Comparison of ENCODE assay signal across 8 mouse cellular contexts in the genomic region with DNA sequence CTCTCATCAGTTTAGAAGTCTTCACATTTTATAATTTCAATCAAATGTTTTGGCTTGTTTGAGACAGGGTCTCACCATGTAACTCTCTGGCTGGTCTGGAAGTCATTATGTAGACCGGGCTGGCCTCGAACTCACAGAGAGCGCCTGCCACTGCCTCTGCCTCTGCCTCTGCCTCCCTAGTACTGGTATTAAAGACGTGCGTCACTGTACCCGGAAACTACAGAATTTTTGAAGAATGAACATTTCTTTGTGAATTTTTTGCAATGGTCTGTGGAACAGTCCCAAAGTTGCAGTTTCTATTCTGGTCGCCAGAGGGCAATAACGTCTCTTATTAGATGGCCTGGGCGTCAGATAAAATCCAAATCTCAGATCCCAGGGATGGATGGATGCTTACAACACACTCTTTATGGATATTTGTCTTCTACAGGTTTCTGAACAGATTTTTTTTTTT. TPM values are rescaled to one million over a fixed set of nuclear protein-coding genes. Genes with fewer than 3 reads are reported as not detected.
A peak's percentile ranks its signal among the peaks of the same experiment; 100 is the strongest.
DNase-seq lines count a peak whose midpoint lies in the region; ATAC-seq lines count a peak whose summit lies in the region.

No protein-coding gene starts in this region.

- peak overlapping the region; percentile 83 for H3K4me3 ChIP-seq in intestine, embryonic 16.5 days (ENCODE audit: low read length)
- peak overlapping the region; percentile 81 for H3K4me3 ChIP-seq in limb, embryonic 11.5 days (ENCODE audit: low read depth, low read length)
- H3K4me3 ChIP-seq in midbrain, embryonic 14.5 days (replicated peaks; ENCODE audit: low read depth, low read length) = peak overlapping the region; percentile 73

- H3K4me1 ChIP-seq in intestine, embryonic 16.5 days (ENCODE audit: control insufficient read depth, insufficient read depth, low read length) = peaks cover 34% of the 10 kb centered on the region
- peaks cover 23% of the 10 kb centered on the region for H3K4me1 ChIP-seq in limb, embryonic 11.5 days (ENCODE audit: control insufficient read depth, insufficient read depth, low read length)
- peaks cover 27% of the 10 kb centered on the region for H3K4me1 ChIP-seq in midbrain, embryonic 14.5 days (ENCODE audit: control insufficient read depth, insufficient read depth, low read length)

- H3K4me2 ChIP-seq in intestine, embryonic 16.5 days (ENCODE audit: low read depth, low read length) = peak overlapping the region; percentile 51
- H3K4me2 ChIP-seq in limb, embryonic 11.5 days (ENCODE audit: low read depth, severe bottlenecking) = peak overlapping the region; percentile 47
- H3K4me2 ChIP-seq in midbrain, embryonic 14.5 days (ENCODE audit: low read length) = peak overlapping the region; percentile 92

- no peaks in the 10 kb centered on the region for H3K36me3 ChIP-seq in intestine, embryonic 16.5 days (ENCODE audit: control insufficient read depth, insufficient read depth, low read length)
- no peaks in the 10 kb centered on the region; the same call in 1 of the 2 replicates for H3K36me3 ChIP-seq in limb, embryonic 11.5 days (ENCODE audit: control insufficient read depth, insufficient read depth, low read length)
- peaks cover 7% of the 10 kb centered on the region; the same call in 1 of the 2 replicates for H3K36me3 ChIP-seq in midbrain, embryonic 14.5 days (ENCODE audit: control insufficient read depth, insufficient read depth, low read length)

- peak overlapping the region; percentile 87 for H3K27ac ChIP-seq in intestine, embryonic 16.5 days (ENCODE audit: low read length)
- 0 out of 2 replicates have a peak overlapping the region, but pooled peaks have one; percentile 47 for H3K27ac ChIP-seq in limb, embryonic 11.5 days (replicated peaks; ENCODE audit: low read depth, low read length)
- H3K27ac ChIP-seq in midbrain, embryonic 14.5 days (replicated peaks; ENCODE audit: low read depth, low read length) = no peak overlapping the region

- peak; percentile 80 for DNase-seq in kidney, adult 18-20 months
- no peak for DNase-seq in kidney, adult 11 months
- peak; percentile 64 to 82 for DNase-seq in cerebellum, postnatal 25 days
- peak; percentile 68 to 72 for DNase-seq in gastrocnemius, adult 8-10 months (ENCODE audit: low spot score in 2 of 2)
- DNase-seq in limb, embryonic 11.5 days (ENCODE audit: low spot score) = peak; percentile 87
- DNase-seq in midbrain, embryonic 14.5 days = peak; percentile 94
- peak; percentile 76 to 88 for DNase-seq in spleen, postnatal 4 days (ENCODE audit: low spot score in 2 of 2)

- under 1% methylated on average over 9 of the region's 9 CpGs for WGBS in intestine, embryonic 16.5 days
- WGBS in limb, embryonic 11.5 days = under 1% methylated on average over 9 of the region's 9 CpGs
- WGBS in midbrain, embryonic 14.5 days = 1% methylated on average over 9 of the region's 9 CpGs

- no peaks in the 10 kb centered on the region for H3K27me3 ChIP-seq in intestine, embryonic 16.5 days (replicated peaks; ENCODE audit: control insufficient read depth, insufficient read depth, low read length)
- no peaks in the 10 kb centered on the region for H3K27me3 ChIP-seq in limb, embryonic 11.5 days (ENCODE audit: control insufficient read depth, insufficient read depth, low read length)
- H3K27me3 ChIP-seq in midbrain, embryonic 14.5 days (ENCODE audit: control insufficient read depth, insufficient read depth, low read length) = no peaks in the 10 kb centered on the region

- H3K9ac ChIP-seq in intestine, embryonic 16.5 days (ENCODE audit: low read depth, low read length) = peak overlapping the region; percentile 60
- H3K9ac ChIP-seq in limb, embryonic 11.5 days (ENCODE audit: low read length) = peak overlapping the region; percentile 52
- H3K9ac ChIP-seq in midbrain, embryonic 14.5 days (replicated peaks; ENCODE audit: low read length) = no peak overlapping the region

- peak; percentile 0 for ATAC-seq in intestine, embryonic 16.5 days
- peak; percentile 7; the same call in 1 of the 2 replicates for ATAC-seq in limb, embryonic 11.5 days (ENCODE audit: insufficient number of reproducible peaks, low FRiP score, low TSS enrichment, low read depth)
- ATAC-seq in midbrain, embryonic 14.5 days (ENCODE audit: low FRiP score, low TSS enrichment) = peak; percentile 22; the same call in 1 of the 2 replicates

- no peaks in the 10 kb centered on the region for H3K9me3 ChIP-seq in intestine, embryonic 16.5 days (ENCODE audit: control insufficient read depth, low read length)
- H3K9me3 ChIP-seq in limb, embryonic 11.5 days (ENCODE audit: control insufficient read depth, low read length) = no peaks in the 10 kb centered on the region
- H3K9me3 ChIP-seq in midbrain, embryonic 14.5 days (ENCODE audit: control insufficient read depth, low read length) = no peaks in the 10 kb centered on the region

RNA-seq across cellular contexts. Expression of a gene that starts 0.8 kb away (rescaled TPM):
- 1 to 10 TPM; 2.0 to 3.3 (median 2.6) TPM for total RNA-seq in gastrocnemius, adult 8-10 months (2022)
- polyA plus RNA-seq in intestine, embryonic 16.5 days (2015; fragmentation: Nextera tagmentation; extraction: Ambion mirVana) = 37.9 and 38.2 TPM in 2 replicates
- 73.2 and 79.6 TPM in 2 replicates for polyA plus RNA-seq in limb, embryonic 11.5 days (2014; fragmentation: Nextera tagmentation; extraction: Ambion mirVana)
- 17.7 and 22.9 TPM in 2 replicates for polyA plus RNA-seq in midbrain, embryonic 14.5 days (2014; fragmentation: Nextera tagmentation; extraction: Ambion mirVana)

RNA-seq across cellular contexts. Expression of a gene that starts 6.9 kb away (rescaled TPM):
- total RNA-seq in gastrocnemius, adult 8-10 months (2022) = 10 to 100 TPM in 2 of 4 experiments, 1 to 10 TPM in 2; 6.5 to 25.6 (median 9.0) TPM
- 37.3 and 43.6 TPM in 2 replicates for polyA plus RNA-seq in intestine, embryonic 16.5 days (2015; fragmentation: Nextera tagmentation; extraction: Ambion mirVana)
- polyA plus RNA-seq in limb, embryonic 11.5 days (2014; fragmentation: Nextera tagmentation; extraction: Ambion mirVana) = 5.6 and 6.1 TPM in 2 replicates
- polyA plus RNA-seq in midbrain, embryonic 14.5 days (2014; fragmentation: Nextera tagmentation; extraction: Ambion mirVana) = 1.8 and 3.4 TPM in 2 replicates

RNA-seq across cellular contexts. Expression of a gene that starts 19.4 kb away (rescaled TPM):
- 10 to 100 TPM; 19.3 to 24.6 (median 20.5) TPM for total RNA-seq in gastrocnemius, adult 8-10 months (2022)
- polyA plus RNA-seq in intestine, embryonic 16.5 days (2015; fragmentation: Nextera tagmentation; extraction: Ambion mirVana) = 52.6 and 53.9 TPM in 2 replicates
- 51.5 and 53.5 TPM in 2 replicates for polyA plus RNA-seq in limb, embryonic 11.5 days (2014; fragmentation: Nextera tagmentation; extraction: Ambion mirVana)
- polyA plus RNA-seq in midbrain, embryonic 14.5 days (2014; fragmentation: Nextera tagmentation; extraction: Ambion mirVana) = 38.3 and 47.9 TPM in 2 replicates

RNA-seq across cellular contexts. Expression of a gene that starts 19.6 kb away (rescaled TPM):
- 10 to 100 TPM; 19.8 to 32.6 (median 24.8) TPM for total RNA-seq in gastrocnemius, adult 8-10 months (2022)
- polyA plus RNA-seq in intestine, embryonic 16.5 days (2015; fragmentation: Nextera tagmentation; extraction: Ambion mirVana) = 69.2 and 78.7 TPM in 2 replicates
- polyA plus RNA-seq in limb, embryonic 11.5 days (2014; fragmentation: Nextera tagmentation; extraction: Ambion mirVana) = 83.5 and 94.9 TPM in 2 replicates
- polyA plus RNA-seq in midbrain, embryonic 14.5 days (2014; fragmentation: Nextera tagmentation; extraction: Ambion mirVana) = 78.0 and 81.9 TPM in 2 replicates

RNA-seq across cellular contexts. Expression of a gene that starts 22.7 kb away (rescaled TPM):
- total RNA-seq in gastrocnemius, adult 8-10 months (2022) = 100 to 1,000 TPM; 442 to 558 (median 490) TPM
- 977 and 1,010 TPM in 2 replicates for polyA plus RNA-seq in intestine, embryonic 16.5 days (2015; fragmentation: Nextera tagmentation; extraction: Ambion mirVana)
- polyA plus RNA-seq in limb, embryonic 11.5 days (2014; fragmentation: Nextera tagmentation; extraction: Ambion mirVana) = 1,100 and 1,120 TPM in 2 replicates
- 580 and 617 TPM in 2 replicates for polyA plus RNA-seq in midbrain, embryonic 14.5 days (2014; fragmentation: Nextera tagmentation; extraction: Ambion mirVana)
